Mouse (Mus musculus): ENCODE data around the gene Insc. TPM values are rescaled to one million over a fixed set of nuclear protein-coding genes. Genes with fewer than 3 reads are reported as not detected.

The Insc gene
- total and polyA plus RNA-seq, 3 experiments: not detected

DNA sequence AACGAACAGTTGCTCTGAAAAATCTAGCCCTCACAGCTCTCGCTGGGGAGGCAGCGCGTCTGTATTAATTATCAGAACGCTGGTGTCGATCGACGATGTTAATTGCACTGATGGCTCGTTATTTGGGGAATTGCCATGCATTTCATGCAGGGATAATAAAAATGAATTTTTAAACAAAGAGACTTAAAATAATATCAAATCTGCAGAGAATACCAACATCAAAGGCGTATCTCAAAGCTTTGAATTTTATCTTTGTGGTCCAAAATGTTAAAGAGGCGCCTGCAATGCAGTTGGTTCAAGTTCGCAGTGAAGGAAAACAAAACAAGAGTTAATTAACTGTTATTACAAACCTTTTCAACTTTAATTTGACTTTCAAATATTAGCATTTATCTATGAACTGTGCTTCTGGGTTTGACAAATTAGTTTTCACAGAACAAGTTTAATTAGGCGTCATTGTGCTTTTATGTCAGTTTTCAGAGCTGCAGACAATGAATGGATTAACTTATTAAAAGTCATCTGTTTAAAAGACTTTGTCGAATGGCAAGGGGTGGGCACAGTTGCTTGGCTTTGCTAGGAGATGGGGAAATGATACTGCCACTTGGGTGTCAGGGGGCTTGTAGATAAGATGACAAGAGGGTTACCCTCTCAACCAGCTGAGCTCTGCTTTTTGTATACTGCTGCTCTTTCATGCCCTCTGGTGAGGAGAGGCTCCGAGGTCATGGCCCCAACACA is 153.6 kb downstream of the Insc start:
- Histone ChIP-seq H3K27me3 (replicated peaks) (no peaks in the 10 kb centered on the region), H3K27ac (ENCODE audit: insufficient read depth, low read depth) (no peak overlapping the region), H3K4me1 (ENCODE audit: control insufficient read depth in 1 of 2, insufficient read depth in 2 of 2) (0 out of 4 replicates have a peak, but pooled peaks cover 0 to 5% of the 10 kb centered on the region in 2 experiments), H3K4me2 (ENCODE audit: insufficient read depth, low read depth, poor library complexity, severe bottlenecking) (no peak overlapping the region), H3K9ac (ENCODE audit: insufficient read depth, low read depth) (no peak overlapping the region), H3K36me3 (replicated peaks in 1 of 2; ENCODE audit: control insufficient read depth in 1 of 2, insufficient read depth in 1 of 2, low read length in 1 of 2) (no peaks in the 10 kb centered on the region), H3K9me3 (replicated peaks; ENCODE audit: low read length) (no peaks in the 10 kb centered on the region), H3K4me3 (replicated peaks in 1 of 3; ENCODE audit: low read depth in 2 of 3, low read length in 2 of 3, poor library complexity in 1 of 3) (no peak overlapping the region), H3K79me2 (replicated peaks; ENCODE audit: control insufficient read depth, extremely low read depth, insufficient read depth, poor library complexity, severe bottlenecking) (no peaks in the 10 kb centered on the region)
- no peak for DNase-seq (ENCODE audit: extremely low read depth)
- dilution Hi-C loops (cut with MboI; ENCODE audit: extremely low pct_ligation_motif_present, extremely low pct_unique_long_range_greater_than_20kb, low sequenced_read_pairs) (no loop called here), in situ Hi-C loops (cut with MboI; ENCODE audit: low pct_ligation_motif_present, low pct_unique_long_range_greater_than_20kb, low sequenced_read_pairs) (no loop called here)
- TF ChIP-seq UBTF (IDR thresholded peaks at IDR 0.05; ENCODE audit: low read depth, low read length) (no peak), JUND (conservative IDR thresholded peaks at IDR 0.05; ENCODE audit: low read depth, low read length) (no peak), POLR2A (IDR thresholded peaks at IDR 0.05; ENCODE audit: low read depth, low read length) (no peak), TBP (conservative IDR thresholded peaks at IDR 0.05; ENCODE audit: low read depth, low read length) (no peak), ZNF384 (IDR thresholded peaks at IDR 0.05; ENCODE audit: low read depth, low read length) (no peak), NELFE (IDR thresholded peaks at IDR 0.05; ENCODE audit: low read depth, low read length) (no peak), MYC (IDR thresholded peaks at IDR 0.05; ENCODE audit: low read depth, low read length) (no peak), MAZ (IDR thresholded peaks at IDR 0.05; ENCODE audit: low read depth, low read length) (no peak), ELF1 (IDR thresholded peaks at IDR 0.05; ENCODE audit: low read depth, low read length) (no peak), RCOR1 (conservative IDR thresholded peaks at IDR 0.05; ENCODE audit: low read depth, low read length) (no peak), TCF12 (IDR thresholded peaks at IDR 0.05; ENCODE audit: low read depth, low read length) (no peak), MEF2A (IDR thresholded peaks at IDR 0.05; ENCODE audit: borderline replicate concordance, low read depth, low read length) (no peak)

Other genes with a start within 250 kb of the Insc start
- not detected in 2 replicates for gene Cyp2r1, start 180.7 kb upstream of the Insc start, total RNA-seq (2012; rRNA removed)
- gene Cyp2r1, start 180.7 kb upstream of the Insc start, total RNA-seq (2014; rRNA removed): not detected in 2 replicates
- not detected in 2 replicates for gene Cyp2r1, start 180.7 kb upstream of the Insc start, polyA plus RNA-seq (2012; ENCODE audit: insufficient read length, low read depth)
- not detected in 2 replicates for gene Calca, start 107.3 kb upstream of the Insc start, total RNA-seq (2012; rRNA removed)
- gene Calca, start 107.3 kb upstream of the Insc start, total RNA-seq (2014; rRNA removed): not detected in 2 replicates
- gene Calca, start 107.3 kb upstream of the Insc start, polyA plus RNA-seq (2012; ENCODE audit: insufficient read length, low read depth): not detected in 2 replicates
- gene Calcb, start 25.1 kb upstream of the Insc start, total RNA-seq (2012; rRNA removed): not detected in 2 replicates
- not detected in 2 replicates for gene Calcb, start 25.1 kb upstream of the Insc start, total RNA-seq (2014; rRNA removed)
- gene Calcb, start 25.1 kb upstream of the Insc start, polyA plus RNA-seq (2012; ENCODE audit: insufficient read length, low read depth): not detected in 2 replicates

Measured in CH12.LX (cell line).